Mouse (Mus musculus) CH12.LX (cell line): ENCODE data around the gene Prss54. TPM values are rescaled to one million over a fixed set of nuclear protein-coding genes. Genes with fewer than 3 reads are reported as not detected.

ENCODE experiments used
- DNase-seq: peaks from one replicate; pipeline ENCODE4 v3.0.0-alpha.2; 2013; ENCODE audit errors: extremely low read depth
- H3K27ac ChIP-seq: 2 replicates; pipeline ENCODE4 v1.5.1; 2012; ENCODE audit warnings: low read depth, mild to moderate bottlenecking, control low read depth, moderate library complexity; ENCODE audit not compliant: insufficient read depth
- H3K27me3 ChIP-seq: replicated peaks from 2 replicates; pipeline ENCODE3; 2012; ENCODE audit warnings: inconsistent platforms
- H3K36me3 ChIP-seq, 2 experiments: replicated peaks in 1 of 2; 2 replicates each; pipeline versions ENCODE3 to v1.6.1; 2012; ENCODE audit warnings: inconsistent platforms in 1 of 2, low read length in 1 of 2, mild to moderate bottlenecking in 1 of 2, mixed read lengths in 1 of 2, moderate library complexity in 1 of 2; ENCODE audit not compliant: control insufficient read depth in 1 of 2, insufficient read depth in 1 of 2
- H3K4me1 ChIP-seq, 2 experiments: 2 replicates each; pipeline ENCODE4 v1.6.1; 2012; ENCODE audit warnings: inconsistent platforms in 1 of 2, moderate library complexity in 1 of 2; ENCODE audit not compliant: insufficient read depth in 2 of 2, control insufficient read depth in 1 of 2
- H3K4me2 ChIP-seq: 2 replicates; pipeline ENCODE4 v1.6.1; 2012; ENCODE audit warnings: low read depth, mild to moderate bottlenecking, control low read depth; ENCODE audit not compliant: poor library complexity, insufficient read depth, severe bottlenecking
- H3K4me3 ChIP-seq, 3 experiments: fragments of 150-350 bp in 1 of 3; sonication (generic) in 1 of 3; replicated peaks in 1 of 3; 2 replicates each; pipeline versions ENCODE3 to v1.5.1; 2011 to 2012; ENCODE audit warnings: low read depth in 2 of 3, low read length in 2 of 3, mild to moderate bottlenecking in 2 of 3, moderate library complexity in 2 of 3, control low read depth in 1 of 3, improper control_type of control experiment in 1 of 3, inconsistent platforms in 1 of 3, mixed read lengths in 1 of 3; ENCODE audit not compliant: poor library complexity in 1 of 3
- H3K79me2 ChIP-seq: replicated peaks from 2 replicates; pipeline ENCODE4 v1.6.1; 2012; ENCODE audit warnings: mild to moderate bottlenecking, moderate library complexity; ENCODE audit not compliant: control insufficient read depth, poor library complexity, insufficient read depth, severe bottlenecking; ENCODE audit errors: extremely low read depth
- H3K9ac ChIP-seq: 2 replicates; pipeline ENCODE4 v1.6.1; 2012; ENCODE audit warnings: low read depth, mild to moderate bottlenecking, control low read depth, moderate library complexity; ENCODE audit not compliant: insufficient read depth
- H3K9me3 ChIP-seq: replicated peaks from 2 replicates; pipeline ENCODE3; 2012; ENCODE audit warnings: low read length, inconsistent platforms, mixed read lengths
- CHD1 ChIP-seq: IDR thresholded peaks from 2 replicates; pipeline ENCODE4 v1.6.1; 2012; ENCODE audit warnings: low read depth, low read length, improper control_type of control experiment, inconsistent platforms
- E2F4 ChIP-seq: IDR thresholded peaks from 2 replicates; pipeline ENCODE4 v1.6.1; 2011; ENCODE audit warnings: low read depth, low read length, improper control_type of control experiment; ENCODE audit not compliant: insufficient replicate concordance
- ELF1 ChIP-seq: IDR thresholded peaks from 2 replicates; pipeline ENCODE4 v1.6.1; 2014; ENCODE audit warnings: low read depth, mild to moderate bottlenecking, inconsistent platforms, low read length, improper control_type of control experiment
- EP300 ChIP-seq: IDR thresholded peaks from 2 replicates; pipeline ENCODE4 v1.6.1; 2011; ENCODE audit warnings: low read length, improper control_type of control experiment
- GABPA ChIP-seq: IDR thresholded peaks from 2 replicates; pipeline ENCODE4 v1.6.1; 2012; ENCODE audit warnings: low read depth, low read length, improper control_type of control experiment, inconsistent platforms; ENCODE audit not compliant: insufficient replicate concordance
- RAD21 ChIP-seq: IDR thresholded peaks from 2 replicates; pipeline ENCODE4 v1.6.1; 2011; ENCODE audit warnings: low read depth, mild to moderate bottlenecking, low read length, improper control_type of control experiment, moderate library complexity
- RCOR1 ChIP-seq: conservative IDR thresholded peaks from 2 replicates; pipeline ENCODE4 v1.6.1; 2012; ENCODE audit warnings: low read depth, mild to moderate bottlenecking, inconsistent platforms, low read length, improper control_type of control experiment
- UBTF ChIP-seq: IDR thresholded peaks from 2 replicates; pipeline ENCODE4 v1.6.1; 2012; ENCODE audit warnings: low read depth, mild to moderate bottlenecking, inconsistent platforms, low read length, improper control_type of control experiment, moderate library complexity
- USF2 ChIP-seq: conservative IDR thresholded peaks from 2 replicates; pipeline ENCODE4 v1.6.1; 2011; ENCODE audit warnings: low read depth, low read length, improper control_type of control experiment
- ZMIZ1 ChIP-seq: IDR thresholded peaks from 2 replicates; pipeline ENCODE4 v1.6.1; 2012; ENCODE audit warnings: low read depth, mild to moderate bottlenecking, inconsistent platforms, low read length, improper control_type of control experiment
- ZNF384 ChIP-seq: IDR thresholded peaks from 2 replicates; pipeline ENCODE4 v1.6.1; 2012; ENCODE audit warnings: low read depth, low read length, improper control_type of control experiment, inconsistent platforms
- dilution Hi-C: fragments of 300-500 bp; cut with MboI; formaldehyde crosslinking; loops from 2 replicates; pipeline ENCODE4 v1.14.3; 2020; ENCODE audit warnings: low sequenced_read_pairs; ENCODE audit not compliant: extremely low pct_unique_long_range_greater_than_20kb, extremely low pct_ligation_motif_present
- in situ Hi-C: fragments of 300-500 bp; cut with MboI; formaldehyde crosslinking; loops from 3 replicates; pipeline ENCODE4 v1.14.3; 2019; ENCODE audit warnings: low sequenced_read_pairs, low pct_ligation_motif_present, low pct_unique_long_range_greater_than_20kb, mixed read lengths
- polyA plus RNA-seq: library from polyadenylated mRNA; unstranded; fragments of >175 nt; gene quantifications from 2 replicates; pipeline ENCODE4 v1.2.1, GENCODE M21; 2012; ENCODE audit warnings: low read depth; ENCODE audit not compliant: insufficient read length
- total RNA-seq, 2 experiments: library from RNA; depleted of rRNA; stranded (reverse); fragments of 300-350 nt in 1 of 2; fragments of >200 nt in 1 of 2; gene quantifications; 2 replicates each; pipeline ENCODE4 v1.2.3; 2012 to 2014

Gene Prss54
- total and polyA plus RNA-seq, 3 experiments: not detected

DNA sequence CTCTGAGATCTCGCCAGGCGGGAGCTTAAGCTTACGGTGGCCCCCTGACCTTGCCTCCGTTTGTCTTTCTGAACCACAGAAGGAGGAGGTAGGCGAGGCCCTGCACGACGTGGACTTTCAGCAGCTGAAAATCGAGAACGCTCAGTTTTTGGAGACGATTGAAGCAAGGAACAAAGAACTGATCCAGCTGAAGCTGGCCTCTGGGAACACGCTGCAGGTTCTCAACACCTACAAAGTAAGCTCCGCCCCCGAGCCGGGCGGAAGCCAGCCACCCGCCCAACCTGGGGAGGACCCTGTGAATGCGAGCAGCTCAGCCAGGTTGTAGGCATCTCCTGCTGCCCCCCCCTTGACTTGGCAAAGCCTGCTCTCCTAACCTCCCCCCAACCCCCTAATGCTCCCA, 30.3 kb downstream of the Prss54 start:
- Histone ChIP-seq H3K4me3 (no peak overlapping the region), H3K9me3 (no peaks in the 10 kb centered on the region), H3K27ac (no peak overlapping the region), H3K4me2 (no peak overlapping the region), H3K36me3 (no peaks in the 10 kb centered on the region), H3K4me1 (peaks cover 2 to 15% of the 10 kb centered on the region in 2 experiments; a peak in 3 of 4 replicates), H3K27me3 (peaks cover 2% of the 10 kb centered on the region)
- dilution Hi-C loops: no loop called here
- no peak for DNase-seq
- no peak for TF ChIP-seq RCOR1
- TF ChIP-seq, all 38 proteins: peak for 0
- no peak overlapping the region for H3K9ac ChIP-seq
- H3K79me2 ChIP-seq: no peaks in the 10 kb centered on the region
- in situ Hi-C loops: no loop called here

DNA sequence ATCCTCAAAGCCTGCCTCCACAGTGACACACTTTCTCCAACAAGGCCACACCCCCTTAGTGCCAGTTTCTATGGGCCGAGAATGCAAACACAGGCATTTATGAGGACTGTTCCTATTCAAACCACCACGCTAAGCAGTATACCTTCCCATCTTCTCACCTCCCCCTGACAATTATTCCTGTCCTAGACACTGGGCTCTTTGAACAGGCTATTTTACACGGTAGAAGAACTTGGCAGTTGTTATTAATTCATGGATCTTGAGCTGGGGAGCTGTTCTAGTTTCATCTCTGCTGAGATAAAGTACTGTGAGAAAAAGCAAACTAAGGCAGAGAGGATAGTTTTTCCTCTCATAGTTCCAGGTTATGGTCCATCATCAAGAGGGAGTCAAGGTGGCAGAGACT, 33.1 kb downstream of the Prss54 start:
- no peak overlapping the region for H3K9ac ChIP-seq
- H3K27ac ChIP-seq: no peak overlapping the region
- TF ChIP-seq ELF1 (no peak), USF2 (no peak), RAD21 (no peak), ZNF384 (no peak), UBTF (no peak), EP300 (no peak)
- H3K36me3 ChIP-seq: no peaks in the 10 kb centered on the region
- H3K9me3 ChIP-seq: no peaks in the 10 kb centered on the region
- H3K4me3 ChIP-seq: no peak overlapping the region
- in situ Hi-C loops: no loop called here
- H3K79me2 ChIP-seq: no peaks in the 10 kb centered on the region
- peaks cover 2 to 14% of the 10 kb centered on the region in 2 experiments; a peak in 3 of 4 replicates for H3K4me1 ChIP-seq
- DNase-seq: no peak
- no peaks in the 10 kb centered on the region for H3K27me3 ChIP-seq
- H3K4me2 ChIP-seq: no peak overlapping the region
- dilution Hi-C loops: no loop called here

DNA sequence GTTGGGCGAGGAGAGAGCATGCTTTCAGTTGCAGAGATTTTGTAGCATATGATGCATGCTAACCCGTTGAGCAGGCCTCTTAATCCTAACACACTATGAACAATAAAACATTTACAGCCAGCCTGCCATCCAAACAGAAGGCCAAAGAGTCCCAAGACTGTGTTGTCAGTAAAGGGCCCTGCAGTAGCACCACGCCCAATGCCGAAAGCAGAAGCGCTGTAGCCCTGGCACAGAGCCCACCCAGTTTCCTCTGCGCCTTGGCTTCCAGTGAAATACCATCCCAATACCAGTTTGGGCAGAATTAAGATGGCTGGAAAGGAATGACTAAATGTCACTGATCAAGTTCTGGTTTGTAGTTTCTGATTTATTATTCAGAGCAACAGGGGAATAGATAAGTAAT, 33.9 kb downstream of the Prss54 start:
- no peaks in the 10 kb centered on the region for H3K36me3 ChIP-seq
- no peak overlapping the region for H3K4me2 ChIP-seq
- TF ChIP-seq GABPA: no peak
- TF ChIP-seq CHD1: no peak
- TF ChIP-seq E2F4: no peak
- no peak for TF ChIP-seq ZNF384
- no peak for TF ChIP-seq ZMIZ1
- in situ Hi-C loops: no loop called here
- peaks cover 2% of the 10 kb centered on the region for H3K27me3 ChIP-seq
- no peak overlapping the region for H3K27ac ChIP-seq
- no peaks in the 10 kb centered on the region for H3K9me3 ChIP-seq
- H3K9ac ChIP-seq: no peak overlapping the region
- DNase-seq: no peak
- dilution Hi-C loops: no loop called here
- no peaks in the 10 kb centered on the region for H3K79me2 ChIP-seq
- peaks cover 2 to 5% of the 10 kb centered on the region in 2 experiments; a peak in 3 of 4 replicates for H3K4me1 ChIP-seq
- no peak overlapping the region for H3K4me3 ChIP-seq
